In the genomic region with DNA sequence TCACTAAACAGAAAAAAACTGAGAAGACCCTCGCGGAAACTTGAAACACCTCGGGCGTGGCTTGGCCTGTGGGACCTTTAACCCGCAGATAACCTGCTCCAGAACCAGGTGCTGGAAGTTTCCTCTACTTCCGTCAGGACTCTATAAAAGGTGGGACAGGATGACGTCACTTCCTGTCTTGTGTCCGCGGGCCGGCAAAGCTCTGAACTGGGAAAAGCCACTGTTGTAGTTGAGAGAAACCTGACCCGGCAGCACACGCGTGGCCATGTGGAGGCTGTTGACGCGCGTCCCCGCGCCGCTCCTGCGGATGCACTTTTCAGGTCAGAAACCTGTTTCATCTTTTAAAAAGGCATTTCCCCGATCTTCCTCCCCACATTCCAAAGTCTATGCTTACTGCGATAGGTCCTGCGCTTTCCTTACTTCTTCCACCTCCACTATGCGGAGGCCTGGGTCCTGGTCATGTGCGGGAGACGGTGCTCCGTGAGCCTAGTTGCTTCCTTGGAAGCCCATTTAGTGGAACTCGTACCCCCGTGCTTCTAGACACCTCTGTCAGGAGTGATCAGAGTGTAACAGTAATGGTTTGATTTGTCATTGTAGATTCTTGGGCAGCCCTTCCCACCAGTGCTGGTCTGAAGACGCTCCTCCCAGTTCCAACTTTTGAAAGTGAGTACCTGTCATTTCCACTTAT, we compare ENCODE assay signal across 8 mouse cellular contexts. TPM values are rescaled to one million over a fixed set of nuclear protein-coding genes. Genes with fewer than 3 reads are reported as not detected.
DNase-seq lines count a peak whose midpoint lies in the region; ATAC-seq lines count a peak whose summit lies in the region.

A gene (plus strand): TSS at position 187 of the 688 bp plus-strand sequence.

- ATAC-seq in inflammation-experienced regulatory T-cells, adult 6 months, result peak; percentile 79
- peak; percentile 85 for ATAC-seq in megakaryocyte-erythroid progenitor cell, adult 5-6 weeks (replicated peaks; ENCODE audit: low FRiP score, low TSS enrichment, poor library complexity, severe bottlenecking)

- DNase-seq in adrenal gland, adult (ENCODE audit: inconsistent age in 2 of 2, low spot score in 1 of 2), result peak; percentile 87 to 97
- DNase-seq in embryo, embryonic 10.5 days (ENCODE audit: low spot score), result peak; percentile 97
- peak; percentile 81 for DNase-seq in gastrocnemius, postnatal 14 days
- DNase-seq in left cerebral cortex, postnatal 10 days (ENCODE audit: extremely low spot score in 1 of 2, low spot score in 2 of 2), result peak; percentile 90 to 91
- peak; percentile 81 for DNase-seq in right cerebral cortex, postnatal 25 days
- DNase-seq in urinary bladder, postnatal 4 days (ENCODE audit: low spot score in 2 of 2), result peak; percentile 78 to 88

- intact Hi-C loops in gastrocnemius, postnatal 14 days (cut with DNase I; ENCODE audit: low total_unique reads), result loop anchor here (10.0 kb wide), 2 partner anchors 54 to 144 kb away; a partner anchor contains a TSS
- intact Hi-C loops in left cerebral cortex, postnatal 10 days (cut with DNase I), result loop anchor here (5.0 to 10.0 kb wide), 2 partner anchors 142 to 184 kb away; a partner anchor contains a TSS

RNA-seq across cellular contexts. Expression of the gene that starts here (rescaled TPM):
- total RNA-seq in gastrocnemius, postnatal 14 days (2021), result 10 to 100 TPM; 48.9 to 53.2 TPM
- 10 to 100 TPM; 34.9 to 46.7 (median 44.9) TPM for polyA plus RNA-seq in inflammation-experienced regulatory T-cells, adult 6 months (2017; shearing (Covaris generic))
- 10 to 100 TPM; 48.3 to 50.1 TPM for total RNA-seq in left cerebral cortex, postnatal 10 days (2021)
- 73.6 and 85.5 TPM in 2 replicates for total RNA-seq in megakaryocyte-erythroid progenitor cell, adult 5-6 weeks (2014; fragmentation: Nextera tagmentation)
- total RNA-seq in megakaryocyte-erythroid progenitor cell, adult 5-6 weeks (2017), result 112 and 131 TPM in 2 replicates

Comparison
In these comparisons a context has a peak if more than half of its experiments do, and no peak if none do; other contexts are left out.
1. Peak in every context shown above with its lines: DNase-seq and ATAC-seq.